9 mouse cellular contexts compared by ENCODE assay signal in genomic region chr9:5308561-5308960, GRCm38 (mm10). TPM values are rescaled to one million over a fixed set of nuclear protein-coding genes. Genes with fewer than 3 reads are reported as not detected.
DNase-seq lines count a peak whose midpoint lies in the region; ATAC-seq lines count a peak whose summit lies in the region.
"Had no signal": no experiment of that assay in that cellular context is flagged by ENCODE, and none has a peak within 500 bp of the region (broad histone marks: within the 10 kb centered on the region; RNA-seq: fewer than 3 reads in every experiment).

Gene Casp4, plus strand, starts transcription at chr9:5308828.

- no peak within 1 kb of the TSS for H3K27ac ChIP-seq in kidney, embryonic 14.5 days (ENCODE audit: low read depth, low read length)
- H3K27ac ChIP-seq in midbrain, embryonic 14.5 days (replicated peaks; ENCODE audit: low read depth, low read length): no peak within 1 kb of the TSS
- H3K27ac ChIP-seq: hindbrain, embryonic 15.5 days had no signal

- no peaks in the 10 kb centered on the region for H3K9me3 ChIP-seq in kidney, embryonic 14.5 days (ENCODE audit: control insufficient read depth, low read length)
- H3K9me3 ChIP-seq in megakaryocyte, embryonic 14.5 days: no peaks in the 10 kb centered on the region
- H3K9me3 ChIP-seq in midbrain, embryonic 14.5 days (ENCODE audit: control insufficient read depth, low read length): no peaks in the 10 kb centered on the region
- H3K9me3 ChIP-seq: hindbrain, embryonic 15.5 days had no signal

- peak within 1 kb of the TSS; percentile 16; the same call in 1 of the 2 replicates for H3K4me3 ChIP-seq in kidney, embryonic 14.5 days (ENCODE audit: low read length)
- H3K4me3 ChIP-seq in megakaryocyte, embryonic 14.5 days (replicated peaks): peak within 1 kb of the TSS; percentile 92
- no peak within 1 kb of the TSS for H3K4me3 ChIP-seq in midbrain, embryonic 14.5 days (replicated peaks; ENCODE audit: low read depth, low read length)
- H3K4me3 ChIP-seq: hindbrain, embryonic 15.5 days had no signal

- WGBS in kidney, embryonic 14.5 days: 44% methylated on average over 5 of the region's 5 CpGs
- 75% methylated on average over 5 of the region's 5 CpGs for WGBS in midbrain, embryonic 14.5 days

- H3K4me1 ChIP-seq in kidney, embryonic 14.5 days (ENCODE audit: control insufficient read depth, insufficient read depth, low read length): no peaks in the 10 kb centered on the region
- peaks cover 17% of the 10 kb centered on the region for H3K4me1 ChIP-seq in megakaryocyte, embryonic 14.5 days
- H3K4me1 ChIP-seq in midbrain, embryonic 14.5 days (ENCODE audit: control insufficient read depth, insufficient read depth, low read length): no peaks in the 10 kb centered on the region
- H3K4me1 ChIP-seq: hindbrain, embryonic 15.5 days had no signal

- DNase-seq in adrenal gland, adult 8-10 months: peak; percentile 11
- DNase-seq in adrenal gland, adult 18-20 months (ENCODE audit: low spot score in 2 of 2): no peak
- DNase-seq in c-Kit-positive CD71-negative TER-119-negative erythroid progenitor cells, embryonic 14.5 days (ENCODE audit: low read depth): peak; percentile 19
- no peak for DNase-seq in embryo, embryonic 10 days (ENCODE audit: low spot score)
- no peak for DNase-seq in left cerebral cortex, adult 9 months (ENCODE audit: low spot score in 2 of 2)
- DNase-seq in midbrain, embryonic 14.5 days: no peak

- H3K36me3 ChIP-seq in kidney, embryonic 14.5 days (ENCODE audit: control insufficient read depth, insufficient read depth, low read length): no peaks in the 10 kb centered on the region
- H3K36me3 ChIP-seq in megakaryocyte, embryonic 14.5 days (replicated peaks; ENCODE audit: low read length): no peaks in the 10 kb centered on the region
- H3K36me3 ChIP-seq in midbrain, embryonic 14.5 days (ENCODE audit: control insufficient read depth, insufficient read depth, low read length): no peaks in the 10 kb centered on the region
- H3K36me3 ChIP-seq: hindbrain, embryonic 15.5 days had no signal

- peak; percentile 80 for ATAC-seq in kidney, embryonic 14.5 days (ENCODE audit: low FRiP score, low TSS enrichment)
- no peak for ATAC-seq in midbrain, embryonic 14.5 days (ENCODE audit: low FRiP score, low TSS enrichment)

- peak within 1 kb of the TSS; percentile 6; the same call in 1 of the 2 replicates for H3K4me2 ChIP-seq in kidney, embryonic 14.5 days (replicated peaks; ENCODE audit: low read depth, low read length)
- H3K4me2 ChIP-seq in midbrain, embryonic 14.5 days (ENCODE audit: low read length): no peak within 1 kb of the TSS
- H3K4me2 ChIP-seq: hindbrain, embryonic 15.5 days had no signal

- no peak within 1 kb of the TSS for H3K9ac ChIP-seq in kidney, embryonic 14.5 days (ENCODE audit: low read depth, low read length)
- no peak within 1 kb of the TSS for H3K9ac ChIP-seq in midbrain, embryonic 14.5 days (replicated peaks; ENCODE audit: low read length)
- H3K9ac ChIP-seq: hindbrain, embryonic 15.5 days had no signal

- H3K27me3 ChIP-seq in kidney, embryonic 14.5 days (ENCODE audit: control insufficient read depth, insufficient read depth, low read length): no peaks in the 10 kb centered on the region
- H3K27me3 ChIP-seq in megakaryocyte, embryonic 14.5 days (replicated peaks): no peaks in the 10 kb centered on the region
- no peaks in the 10 kb centered on the region for H3K27me3 ChIP-seq in midbrain, embryonic 14.5 days (ENCODE audit: control insufficient read depth, insufficient read depth, low read length)
- H3K27me3 ChIP-seq: hindbrain, embryonic 15.5 days had no signal

RNA-seq across cellular contexts. Expression of gene Casp4, which starts in this region (rescaled TPM):
- total RNA-seq in adrenal gland, adult 8-10 months (2022): 1 to 10 TPM; 4.6 to 8.6 (median 5.0) TPM
- total RNA-seq in adrenal gland, adult 18-20 months (2021): 1 to 10 TPM; 2.8 to 8.0 TPM
- polyA plus RNA-seq in kidney, embryonic 14.5 days (2014; fragmentation: Nextera tagmentation; extraction: Ambion mirVana): 5.7 and 5.8 TPM in 2 replicates
- polyA plus RNA-seq in megakaryocyte, embryonic 14.5 days (2012; ENCODE audit: insufficient read depth, low replicate concordance): 3.7 and 8.7 TPM in 2 replicates
- 0.58 TPM in 1 of 2 replicates, not detected in the other for polyA plus RNA-seq in midbrain, embryonic 14.5 days (2014; fragmentation: Nextera tagmentation; extraction: Ambion mirVana)

Comparison
In these comparisons a context has a peak if more than half of its experiments do, and no peak if none do; other contexts are left out.
1. DNase-seq: peak in adrenal gland, adult 8-10 months (single experiment) and c-Kit-positive CD71-negative TER-119-negative erythroid progenitor cells, embryonic 14.5 days (single experiment); none in adrenal gland, adult 18-20 months (0 of 2), embryo, embryonic 10 days (single experiment), left cerebral cortex, adult 9 months (0 of 2) and midbrain, embryonic 14.5 days (single experiment).